Mouse (Mus musculus) embryonic facial prominence, embryonic 14.5 days (tissue): ENCODE data around the gene Pde7b. TPM values are rescaled to one million over a fixed set of nuclear protein-coding genes. Genes with fewer than 3 reads are reported as not detected.
"Not testable (repeated sequence)": the region's sequence is repeated elsewhere in the genome, so short reads cannot be mapped to it uniquely, and the experiment has no call there.

Experiments used
- ATAC-seq: fragments of 200-750 bp; cut with Nextera tagmentation; 2 replicates; pipeline ENCODE4 v1.8.0; 2017; ENCODE audit warnings: low read depth, moderate number of reproducible peaks, moderate TSS enrichment
- DNase-seq: peaks from one replicate; pipeline ENCODE4 v3.0.0-alpha.2; 2015; ENCODE audit warnings: low spot score
- H3K27ac ChIP-seq: fragments of 300-500 bp; sonication (generic); replicated peaks from 2 replicates; pipeline ENCODE4 v1.5.1; 2014; ENCODE audit warnings: low read depth, mild to moderate bottlenecking, low read length, moderate library complexity
- H3K27me3 ChIP-seq: fragments of 300-500 bp; sonication (generic); replicated peaks from 2 replicates; pipeline ENCODE4 v1.6.1; 2014; ENCODE audit warnings: low read length; ENCODE audit not compliant: control insufficient read depth, insufficient read depth
- H3K36me3 ChIP-seq: fragments of 300-500 bp; sonication (generic); 2 replicates; pipeline ENCODE4 v1.6.1; 2014; ENCODE audit warnings: low read length, mixed read lengths; ENCODE audit not compliant: control insufficient read depth, insufficient read depth
- H3K4me1 ChIP-seq: fragments of 300-500 bp; sonication (generic); 2 replicates; pipeline ENCODE4 v1.6.1; 2014; ENCODE audit warnings: antibody characterized with exemption, low read length; ENCODE audit not compliant: control insufficient read depth, insufficient read depth
- H3K4me2 ChIP-seq: fragments of 300-500 bp; sonication (generic); 2 replicates; pipeline ENCODE4 v1.6.1; 2014; ENCODE audit warnings: low read depth, mild to moderate bottlenecking, low read length, moderate library complexity, mixed read lengths
- H3K4me3 ChIP-seq: fragments of 300-500 bp; sonication (generic); 2 replicates; pipeline ENCODE4 v1.5.1; 2014; ENCODE audit warnings: low read depth, mild to moderate bottlenecking, low read length
- H3K9ac ChIP-seq: fragments of 300-500 bp; sonication (generic); 2 replicates; pipeline ENCODE4 v1.6.1; 2014; ENCODE audit warnings: low read depth, mild to moderate bottlenecking, low read length, moderate library complexity, mixed read lengths
- H3K9me3 ChIP-seq: fragments of 300-500 bp; sonication (generic); 2 replicates; pipeline ENCODE4 v1.6.1; 2016; ENCODE audit warnings: low read length; ENCODE audit not compliant: control insufficient read depth
- WGBS: fragments of 180-500 bp; shearing (Covaris S2); extraction: QIAGEN DNeasy Blood & Tissue Kit; methylation state at CpG from one replicate; pipeline ENCODE4 v1.1.7; 2014; 5-methylcytosine and 5-hydroxymethylcytosine counted together
- polyA plus RNA-seq: library from polyadenylated mRNA; unstranded; fragments of >200 nt; fragmentation: Nextera tagmentation; extraction: Ambion mirVana; gene quantifications from 2 replicates; pipeline ENCODE4 v1.2.1, GENCODE M21; 2014

Gene Pde7b
- polyA plus RNA-seq, 1 experiment from 2014 or later: 8.8 TPM

GRCm38 (mm10) chr10:20517756-20518528 is 206.9 kb downstream of the Pde7b start:
- not testable (repeated sequence) for H3K36me3 ChIP-seq, H3K4me3 ChIP-seq, H3K4me1 ChIP-seq, H3K27me3 ChIP-seq, H3K9ac ChIP-seq, H3K9me3 ChIP-seq, H3K4me2 ChIP-seq, DNase-seq, H3K27ac ChIP-seq, ATAC-seq
- 72% methylated on average over 9 of the region's 9 CpGs for WGBS

- no peaks in the 10 kb centered on the region for H3K4me1 ChIP-seq
- H3K4me2 ChIP-seq: no peak overlapping the region
- no peaks in the 10 kb centered on the region for H3K27me3 ChIP-seq
- no peak overlapping the region for H3K9ac ChIP-seq
- no peaks in the 10 kb centered on the region for H3K9me3 ChIP-seq
- H3K4me3 ChIP-seq: no peak overlapping the region
- no peak overlapping the region for H3K27ac ChIP-seq
- ATAC-seq (no peak), DNase-seq (no peak)
- no peaks in the 10 kb centered on the region for H3K36me3 ChIP-seq
- WGBS: 91% methylated on average over 4 of the region's 4 CpGs
Observed at GRCm38 (mm10) chr10:20513891-20514290, 211.0 kb downstream of the Pde7b start.

GRCm38 (mm10) chr10:20513461-20513860 is 211.4 kb downstream of the Pde7b start:
- no peaks in the 10 kb centered on the region for H3K36me3 ChIP-seq
- no peak overlapping the region for H3K9ac ChIP-seq
- ATAC-seq (no peak), DNase-seq (no peak)
- no peaks in the 10 kb centered on the region for H3K27me3 ChIP-seq
- WGBS: 87% methylated on average over 5 of the region's 5 CpGs
- H3K4me2 ChIP-seq: no peak overlapping the region
- no peak overlapping the region for H3K4me3 ChIP-seq
- no peaks in the 10 kb centered on the region for H3K9me3 ChIP-seq
- no peak overlapping the region for H3K27ac ChIP-seq
- H3K4me1 ChIP-seq: no peaks in the 10 kb centered on the region; the same call in 1 of the 2 replicates

GRCm38 (mm10) chr10:20509819-20510218 is 215.1 kb downstream of the Pde7b start:
- Histone ChIP-seq H3K9me3 (no peaks in the 10 kb centered on the region), H3K36me3 (no peaks in the 10 kb centered on the region), H3K27ac (no peak overlapping the region), H3K4me1 (peaks cover 12% of the 10 kb centered on the region), H3K4me3 (no peak overlapping the region), H3K4me2 (no peak overlapping the region), H3K27me3 (no peaks in the 10 kb centered on the region), H3K9ac (no peak overlapping the region)
- ATAC-seq (no peak), DNase-seq (no peak)
- 77% methylated on average over 4 of the region's 4 CpGs for WGBS

- ATAC-seq (peak; percentile 68; the same call in 1 of the 2 replicates), DNase-seq (peak; percentile 35)
- no peaks in the 10 kb centered on the region for H3K36me3 ChIP-seq
- no peak overlapping the region for H3K4me2 ChIP-seq
- peak overlapping the region; percentile 67; the same call in 1 of the 2 replicates for H3K27ac ChIP-seq
- no peaks in the 10 kb centered on the region for H3K27me3 ChIP-seq
- H3K9ac ChIP-seq: no peak overlapping the region
- H3K4me3 ChIP-seq: no peak overlapping the region
- H3K9me3 ChIP-seq: no peaks in the 10 kb centered on the region
- 39% methylated on average over 3 of the region's 3 CpGs for WGBS
- H3K4me1 ChIP-seq: peaks cover 15% of the 10 kb centered on the region
Observed at GRCm38 (mm10) chr10:20508497-20508896, 216.4 kb downstream of the Pde7b start.

- H3K4me3 ChIP-seq: no peak overlapping the region
- H3K9ac ChIP-seq: no peak overlapping the region
- no peak overlapping the region for H3K4me2 ChIP-seq
- H3K9me3 ChIP-seq: no peaks in the 10 kb centered on the region
- H3K27ac ChIP-seq: peak overlapping the region; percentile 67
- ATAC-seq (peak; percentile 47; the same call in 1 of the 2 replicates), DNase-seq (peak; percentile 59)
- no peaks in the 10 kb centered on the region for H3K27me3 ChIP-seq
- no peaks in the 10 kb centered on the region for H3K36me3 ChIP-seq
- 38% methylated on average over 9 of the region's 9 CpGs for WGBS
- H3K4me1 ChIP-seq: peaks cover 15% of the 10 kb centered on the region
Observed at GRCm38 (mm10) chr10:20507732-20508412, 217.0 kb downstream of the Pde7b start.

- DNase-seq (no peak), ATAC-seq (no peak)
- H3K4me1 ChIP-seq: peaks cover 18% of the 10 kb centered on the region
- no peaks in the 10 kb centered on the region for H3K36me3 ChIP-seq
- no peak overlapping the region for H3K4me2 ChIP-seq
- 74% methylated on average over 2 of the region's 2 CpGs for WGBS
- H3K27ac ChIP-seq: peak overlapping the region; percentile 36
- H3K4me3 ChIP-seq: no peak overlapping the region
- no peaks in the 10 kb centered on the region for H3K9me3 ChIP-seq
- no peaks in the 10 kb centered on the region for H3K27me3 ChIP-seq
- H3K9ac ChIP-seq: no peak overlapping the region
Observed at GRCm38 (mm10) chr10:20507069-20507468, 217.8 kb downstream of the Pde7b start.

GRCm38 (mm10) chr10:20505454-20505853 is 219.4 kb downstream of the Pde7b start:
- Histone ChIP-seq H3K36me3 (no peaks in the 10 kb centered on the region), H3K4me3 (no peak overlapping the region), H3K4me2 (no peak overlapping the region), H3K27me3 (no peaks in the 10 kb centered on the region), H3K9me3 (no peaks in the 10 kb centered on the region), H3K9ac (no peak overlapping the region), H3K27ac (no peak overlapping the region), H3K4me1 (peaks cover 29% of the 10 kb centered on the region)
- ATAC-seq (no peak), DNase-seq (no peak)
- 59% methylated on average over 10 of the region's 10 CpGs for WGBS
